Mouse (Mus musculus) kidney, adult 9 months (tissue): ENCODE measurements around the gene Gpr160.
"Not testable (repeated sequence)": the region's sequence is repeated elsewhere in the genome, so short reads cannot be mapped to it uniquely, and the experiment has no call there.

ENCODE experiments used
- DNase-seq: peaks from one replicate; pipeline ENCODE4 v3.0.0; 2022

Gene Gpr160

GRCm38 (mm10) chr3:30855604-30856458 lies at the start of gene Gpr160:
TSS of gene Gpr160 (plus strand) at chr3:30855950.
- peak; percentile 82 for DNase-seq

- DNase-seq = peak; percentile 56
Measured at GRCm38 (mm10) chr3:30812881-30813280, 42.9 kb upstream of the Gpr160 start.

GRCm38 (mm10) chr3:30818630-30819125 lies 37.1 kb upstream of the Gpr160 start:
- DNase-seq = no peak

DNA sequence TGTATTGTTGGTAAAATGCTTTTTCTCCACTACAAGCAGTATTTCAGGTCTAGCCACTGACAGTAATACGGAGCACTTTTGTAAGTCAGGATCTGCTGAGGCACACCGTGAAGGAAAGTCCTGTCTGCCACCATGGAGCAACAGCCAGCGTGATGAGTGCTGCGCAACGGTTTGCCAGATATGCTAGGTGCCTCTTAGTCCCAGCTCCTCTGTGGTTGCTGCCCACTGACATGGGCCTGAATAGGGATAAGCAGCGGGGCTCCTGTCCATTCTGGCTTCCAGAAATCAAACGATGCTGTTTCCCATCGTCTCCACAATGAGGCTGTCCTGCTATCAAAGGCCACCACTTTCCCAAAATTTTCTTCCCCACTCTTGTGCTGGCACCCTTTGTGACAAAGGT lies 33.6 kb upstream of the Gpr160 start:
- DNase-seq = no peak

- DNase-seq = no peak
Measured at GRCm38 (mm10) chr3:30826069-30826468, 29.7 kb upstream of the Gpr160 start.

DNA sequence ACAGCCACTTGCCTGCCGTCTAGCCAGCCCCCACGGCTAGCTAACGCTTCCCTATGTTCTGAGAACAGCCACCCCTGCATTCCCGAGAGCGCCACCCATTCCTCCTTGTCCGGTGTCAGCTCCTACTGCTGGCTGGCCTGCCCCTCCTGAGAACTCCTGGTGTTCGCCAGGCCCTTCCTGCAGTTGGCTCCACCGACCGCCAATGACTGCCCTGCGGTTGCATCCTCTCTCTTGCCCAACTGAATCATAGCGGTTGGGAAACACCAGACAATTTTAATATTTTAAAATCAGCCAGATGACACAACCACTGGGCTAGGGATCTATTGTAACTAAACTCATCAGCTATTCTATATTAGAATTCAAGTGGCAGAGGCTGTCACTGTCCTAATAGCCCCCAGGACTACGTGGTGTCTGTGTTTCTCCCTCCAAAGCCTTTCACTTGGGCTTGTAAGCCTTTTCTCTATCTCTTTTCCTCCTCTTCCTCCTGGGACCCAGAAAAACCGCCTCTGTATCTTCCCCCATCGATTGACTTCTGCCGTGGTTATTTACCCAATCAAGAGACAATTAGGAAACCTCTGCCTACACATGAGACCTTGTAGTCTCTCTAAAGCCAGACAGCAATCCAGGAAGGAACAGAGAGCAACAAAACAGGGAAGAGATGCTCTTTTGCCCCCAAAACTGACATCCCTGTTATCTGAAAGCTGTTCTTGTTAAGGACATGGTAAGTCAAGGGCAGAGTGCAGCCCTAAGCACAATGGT lies 23.7 kb upstream of the Gpr160 start:
- DNase-seq = no peak

DNA sequence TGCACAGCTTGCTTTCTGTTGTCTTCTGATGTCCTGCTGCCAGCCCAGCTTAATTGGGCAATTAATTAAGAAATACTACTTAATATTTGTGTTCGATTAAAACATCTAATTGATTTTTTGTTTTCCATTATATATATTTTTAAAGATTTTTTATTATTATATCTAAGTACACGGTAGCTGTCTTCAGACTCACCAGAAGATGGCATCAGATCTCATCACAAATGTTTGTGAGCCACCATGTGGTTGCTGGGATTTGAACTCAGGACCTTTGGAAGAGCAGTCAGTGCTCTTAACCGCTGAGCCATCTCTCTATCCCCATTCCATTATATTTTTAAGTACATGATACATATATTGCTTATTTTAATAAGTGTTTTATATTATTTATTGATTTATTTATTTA lies 22.5 kb upstream of the Gpr160 start:
- no peak for DNase-seq

GRCm38 (mm10) chr3:30845755-30846154 lies 10.0 kb upstream of the Gpr160 start:
- DNase-seq = no peak

GRCm38 (mm10) chr3:30847413-30847812 lies 8.3 kb upstream of the Gpr160 start:
- peak; percentile 46 for DNase-seq

GRCm38 (mm10) chr3:30851422-30851821 lies 4.3 kb upstream of the Gpr160 start:
- peak; percentile 41 for DNase-seq

GRCm38 (mm10) chr3:30853596-30853995 lies 2.2 kb upstream of the Gpr160 start:
- peak; percentile 42 for DNase-seq

DNA sequence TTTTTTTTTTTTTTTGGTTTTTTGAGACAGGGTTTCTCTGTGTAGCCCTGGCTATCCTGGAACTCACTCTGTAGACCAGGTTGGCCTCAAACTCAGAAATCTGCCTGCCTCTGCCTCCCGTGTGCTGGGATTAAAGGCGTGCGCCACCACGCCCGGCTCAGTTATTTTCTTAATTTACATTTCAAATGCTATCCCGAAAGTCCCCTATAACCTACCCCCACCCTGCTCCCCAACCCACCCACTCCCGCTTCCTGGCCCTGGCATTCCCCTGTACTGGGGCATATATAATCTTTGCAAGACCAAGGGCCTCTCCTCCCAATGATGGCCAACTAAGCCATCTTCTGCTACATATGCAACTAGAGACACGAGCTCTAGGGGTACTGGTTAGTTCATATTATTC lies 3.8 kb downstream of the Gpr160 start:
- not testable (repeated sequence) for DNase-seq

DNA sequence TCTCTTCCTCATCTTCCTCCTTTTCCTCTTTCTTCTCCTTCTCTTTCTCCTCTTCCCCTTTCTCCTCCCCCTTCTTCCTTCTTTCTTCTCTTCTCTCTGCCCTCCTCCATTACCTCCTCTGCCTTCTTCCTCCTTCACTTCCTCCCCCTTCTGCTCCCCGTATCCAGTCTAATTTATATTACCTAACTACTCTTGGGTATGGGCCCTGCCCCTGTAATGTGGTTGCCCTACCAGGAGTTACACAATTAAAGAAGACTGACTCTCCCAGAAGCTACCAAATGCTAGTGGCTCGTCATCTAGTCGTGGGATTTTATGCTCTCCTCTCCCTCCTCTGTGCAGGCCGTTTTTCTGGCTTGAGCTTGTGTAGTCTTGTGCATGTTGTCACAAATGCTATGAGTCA lies 5.0 kb downstream of the Gpr160 start:
- no peak for DNase-seq

- DNase-seq = no peak
Measured at GRCm38 (mm10) chr3:30863712-30864435, 8.1 kb downstream of the Gpr160 start.

- DNase-seq = no peak
Measured at GRCm38 (mm10) chr3:30864640-30865039, 8.9 kb downstream of the Gpr160 start.

- DNase-seq = no peak
Measured at GRCm38 (mm10) chr3:30868176-30868575, 12.4 kb downstream of the Gpr160 start.

- no peak for DNase-seq
Measured at GRCm38 (mm10) chr3:30868625-30869024, 12.9 kb downstream of the Gpr160 start.

GRCm38 (mm10) chr3:30869995-30870394 lies 14.2 kb downstream of the Gpr160 start:
- DNase-seq = no peak

DNA sequence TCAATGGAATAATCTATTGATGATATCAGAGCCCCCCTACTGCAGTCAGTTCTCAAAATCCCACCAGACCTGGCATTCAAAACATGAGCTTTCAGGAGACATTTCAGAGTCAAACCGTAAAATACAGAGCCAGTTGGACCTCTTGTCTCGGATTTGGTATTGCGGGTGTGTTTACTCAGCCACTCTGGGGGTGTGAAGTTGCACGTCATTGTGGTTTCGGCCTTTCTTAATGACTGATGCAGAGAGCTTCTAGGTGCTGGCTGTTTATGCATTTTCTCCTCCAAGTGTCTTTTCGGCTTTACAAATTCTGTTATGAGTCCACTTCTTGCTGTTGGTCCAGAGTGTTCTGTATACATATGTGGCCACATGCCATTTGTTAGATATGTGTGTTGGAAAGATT lies 21.0 kb downstream of the Gpr160 start:
- no peak for DNase-seq

DNA sequence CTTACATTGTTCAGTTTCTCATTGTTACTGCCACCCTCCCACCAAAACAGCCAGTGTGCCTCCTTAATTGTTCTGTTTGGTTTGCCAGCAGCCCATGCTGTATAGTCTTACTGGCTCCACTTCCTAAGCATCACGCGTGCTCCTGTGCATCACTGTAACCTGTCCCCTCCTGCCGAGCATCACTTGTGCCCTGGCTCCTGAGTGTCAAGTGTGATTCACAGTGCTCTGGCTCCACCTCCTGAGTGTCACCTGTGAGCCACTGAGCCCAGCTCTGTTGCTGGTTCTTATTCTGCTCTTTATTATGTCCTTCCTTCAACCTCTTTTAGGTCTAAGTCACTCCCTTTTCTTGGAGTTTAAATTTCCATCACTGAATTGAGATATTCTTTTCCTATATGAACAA lies 31.7 kb downstream of the Gpr160 start:
- no peak for DNase-seq

DNA sequence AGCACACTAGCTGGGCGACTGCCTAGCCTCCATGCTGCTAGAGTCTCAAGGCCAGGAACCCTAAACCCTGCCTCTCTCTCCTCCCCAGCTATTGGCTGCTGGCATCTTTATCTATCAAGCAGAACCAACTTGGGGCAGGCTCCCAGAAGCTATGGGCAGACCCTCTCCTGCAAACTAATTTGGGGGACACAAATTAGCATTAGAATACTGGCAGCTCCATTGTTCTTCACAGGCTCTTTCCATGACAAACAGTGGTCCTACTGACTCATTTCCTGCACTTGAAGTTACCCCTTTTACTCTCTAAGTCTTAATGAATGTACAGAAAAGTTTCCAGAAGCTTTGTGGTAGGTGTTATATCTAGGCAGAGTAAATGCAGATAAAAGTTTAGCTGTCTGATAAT lies 33.3 kb downstream of the Gpr160 start:
- no peak for DNase-seq

GRCm38 (mm10) chr3:30896721-30897120 lies 41.0 kb downstream of the Gpr160 start:
- no peak for DNase-seq

- peak; percentile 59 for DNase-seq
Measured at GRCm38 (mm10) chr3:30899407-30899806, 43.7 kb downstream of the Gpr160 start.
